Mouse (Mus musculus): Measurements from ENCODE around the gene Nacc1.

Gene Nacc1

DNA sequence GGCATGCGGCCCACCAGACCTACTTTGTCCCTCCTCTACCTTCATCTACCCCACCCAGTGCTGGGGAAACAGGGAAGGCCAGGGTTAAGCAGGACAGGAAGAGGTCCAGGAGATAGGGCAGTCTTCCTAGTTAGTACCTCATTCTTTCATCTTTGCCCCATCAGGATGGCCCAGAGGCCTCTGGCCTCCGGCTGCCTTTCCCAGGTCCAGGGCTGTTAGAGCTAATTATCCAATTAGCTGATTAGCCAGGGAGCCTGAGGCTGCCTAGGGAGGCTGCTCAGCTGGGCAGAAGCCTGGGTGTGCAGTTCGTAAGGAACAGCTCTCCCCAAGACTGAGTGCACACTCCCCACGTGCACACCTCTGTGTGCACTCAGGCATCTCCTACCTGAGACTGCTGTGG lies 25.7 kb upstream of the Nacc1 start:
- no peak for DNase-seq

DNA sequence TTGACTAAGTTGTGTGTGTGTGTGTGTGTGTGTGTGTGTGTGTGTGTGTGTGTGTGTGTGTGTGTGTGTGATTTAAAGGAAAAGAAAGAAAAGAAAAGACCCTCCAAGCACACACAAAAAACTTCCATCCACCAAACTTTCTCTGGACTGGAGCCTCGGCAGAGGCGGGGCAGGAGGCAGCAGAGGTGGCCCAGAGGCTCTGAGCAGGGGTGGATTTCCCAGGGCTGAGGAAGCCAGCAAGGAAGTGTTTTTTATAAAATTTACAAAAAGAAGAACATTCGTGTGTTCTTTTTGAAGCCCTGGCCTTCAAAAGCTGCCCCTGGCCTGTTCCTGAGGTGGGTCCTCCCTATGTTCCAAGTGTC lies 25.1 kb upstream of the Nacc1 start:
- no peak for DNase-seq

DNA sequence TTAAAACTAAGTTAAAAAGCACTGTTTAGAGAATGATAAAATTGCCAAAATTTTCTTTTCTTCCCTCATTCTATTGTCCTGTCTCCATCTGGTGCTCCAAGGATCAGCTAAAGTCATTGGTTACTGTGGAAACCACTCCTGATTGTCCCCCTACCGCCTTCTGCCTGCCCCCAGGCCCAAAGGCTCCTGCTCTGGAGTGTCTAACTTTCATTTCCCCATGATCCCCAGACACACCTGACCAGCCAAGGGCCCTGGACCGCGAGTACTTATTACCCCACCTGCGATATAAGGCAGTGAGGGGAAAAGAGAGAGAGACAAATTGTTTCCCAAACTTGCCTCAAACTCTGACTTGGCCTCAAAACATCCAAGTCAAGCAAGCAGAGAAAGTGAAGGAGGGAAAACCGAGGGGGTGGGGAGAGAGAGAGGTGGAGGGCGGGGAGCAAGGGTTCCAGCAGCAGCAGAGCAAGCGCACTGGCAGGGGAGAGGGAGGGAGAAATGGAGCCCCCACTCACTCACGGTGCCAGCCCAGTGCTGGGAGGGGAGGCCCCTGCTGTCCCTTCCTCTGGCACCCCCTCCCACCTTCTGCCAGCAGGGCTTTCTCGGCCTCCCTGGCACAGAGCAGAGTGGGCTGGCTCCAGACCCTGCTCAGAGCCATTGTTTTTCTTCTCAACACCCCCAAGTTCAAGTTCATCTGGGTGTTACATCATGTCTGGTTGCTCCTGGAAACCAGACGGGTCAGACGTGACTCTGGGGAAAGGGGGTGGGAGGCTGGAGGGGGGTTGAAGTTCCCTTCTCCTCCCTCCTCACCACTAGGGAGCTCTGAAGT lies 24.5 kb upstream of the Nacc1 start:
- peak; percentile 73 for DNase-seq

- DNase-seq, result no peak
These were observed 23.6 kb upstream of the Nacc1 start for GRCm38 (mm10) chr8:84711312-84711711.

- no peak for DNase-seq
These were observed 22.3 kb upstream of the Nacc1 start for GRCm38 (mm10) chr8:84709931-84710330.

- DNase-seq, result peak; percentile 91
These were observed 21.3 kb upstream of the Nacc1 start for GRCm38 (mm10) chr8:84708774-84709475.

DNA sequence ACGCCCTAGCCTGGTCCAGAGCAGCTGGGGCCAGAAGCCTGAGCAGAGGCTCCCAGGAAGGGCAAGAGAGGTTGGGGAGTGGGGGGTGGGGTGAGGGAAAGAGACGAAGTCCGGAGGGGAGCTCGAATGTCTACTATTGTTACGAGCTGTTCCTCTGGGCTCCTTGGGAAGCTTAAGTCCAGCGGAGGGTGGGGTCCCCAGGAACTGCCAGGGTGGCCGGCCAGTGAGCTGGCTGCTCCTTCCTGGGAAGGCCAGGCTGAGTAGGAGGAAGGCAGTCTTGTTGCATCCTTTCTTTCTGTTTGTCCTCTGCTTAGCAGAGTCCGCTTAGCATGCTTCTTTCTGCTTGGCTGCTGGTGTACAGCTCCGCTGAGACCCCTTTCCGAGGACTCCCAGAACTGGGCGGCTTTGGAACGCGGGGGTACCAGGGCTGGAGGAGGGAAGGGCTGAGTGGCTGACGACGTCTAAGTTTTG lies 20.4 kb upstream of the Nacc1 start:
- DNase-seq, result no peak

DNA sequence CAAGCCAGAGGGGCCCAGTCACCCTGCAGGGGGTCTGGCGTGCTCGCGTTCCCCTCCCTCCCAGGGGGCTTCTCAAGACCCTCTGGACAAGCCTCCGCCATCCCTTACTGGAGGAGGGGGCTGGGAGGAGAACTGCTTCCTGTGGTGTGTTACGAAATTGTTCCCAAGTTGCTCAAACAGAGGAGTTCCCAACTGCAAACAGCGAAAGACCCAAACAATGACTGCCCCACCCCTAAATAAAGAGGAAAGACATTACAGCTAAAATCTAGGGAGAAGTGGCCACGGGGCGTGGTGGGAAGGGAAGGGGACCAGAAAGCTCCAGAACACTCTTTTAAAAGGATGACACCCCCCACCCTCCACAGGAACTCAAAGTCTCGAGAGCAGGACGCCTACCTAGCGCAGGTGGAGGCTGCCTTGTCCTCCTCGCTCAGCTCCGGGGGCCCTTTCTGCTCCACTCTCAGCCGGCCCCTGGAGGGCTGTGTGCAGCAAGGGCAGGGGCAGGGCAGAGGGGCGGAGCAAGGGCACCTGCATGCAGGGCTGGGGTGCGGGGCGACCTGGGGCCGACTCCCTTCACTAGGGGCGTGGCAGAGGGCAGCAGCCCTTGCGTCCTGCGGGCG lies 19.7 kb upstream of the Nacc1 start:
- no peak for DNase-seq

GRCm38 (mm10) chr8:84706610-84707266 lies 19.1 kb upstream of the Nacc1 start:
- DNase-seq, result no peak

DNA sequence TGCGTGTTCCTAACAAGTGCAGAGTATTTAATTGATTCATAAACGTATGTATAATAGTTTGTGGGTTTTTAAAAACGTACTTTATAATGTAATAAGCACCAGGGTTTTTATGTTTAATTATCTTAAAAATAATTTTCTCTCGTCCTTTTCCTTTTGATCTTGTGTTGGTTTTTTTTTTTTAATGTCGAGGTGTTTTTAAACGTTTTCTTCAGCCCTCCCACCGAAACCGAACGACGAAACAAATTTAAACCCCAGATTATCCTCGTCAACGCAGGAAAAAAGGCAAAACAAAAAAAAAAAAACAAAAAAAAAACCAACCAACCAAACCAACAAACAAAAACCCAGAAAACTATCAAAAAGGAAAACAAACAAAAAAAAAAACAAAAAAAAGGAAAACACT lies 18.3 kb upstream of the Nacc1 start:
- no peak for DNase-seq

GRCm38 (mm10) chr8:84704867-84705831 lies 17.5 kb upstream of the Nacc1 start:
- DNase-seq, result no peak

DNA sequence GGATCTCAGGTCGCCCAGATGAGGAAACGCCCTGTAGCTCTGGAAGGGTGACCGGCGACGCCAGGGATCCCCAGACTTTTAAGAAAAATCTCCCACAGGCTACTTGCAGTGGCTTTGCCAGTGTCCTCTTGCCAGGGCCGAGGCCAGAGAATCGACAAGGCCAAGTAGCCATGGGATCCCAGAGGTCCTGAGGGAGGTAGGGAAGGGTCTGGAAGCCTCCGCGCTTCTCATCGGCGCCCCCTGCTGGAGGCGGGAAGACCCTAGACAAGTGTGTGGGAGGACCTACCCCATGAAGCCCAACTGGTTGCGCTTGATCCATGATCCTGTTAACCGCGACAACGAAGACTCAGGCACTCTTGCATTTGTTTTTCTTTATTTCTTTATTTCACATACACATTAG lies 16.7 kb upstream of the Nacc1 start:
- no peak for DNase-seq

GRCm38 (mm10) chr8:84703466-84704249 lies 16.0 kb upstream of the Nacc1 start:
- no peak for DNase-seq

DNA sequence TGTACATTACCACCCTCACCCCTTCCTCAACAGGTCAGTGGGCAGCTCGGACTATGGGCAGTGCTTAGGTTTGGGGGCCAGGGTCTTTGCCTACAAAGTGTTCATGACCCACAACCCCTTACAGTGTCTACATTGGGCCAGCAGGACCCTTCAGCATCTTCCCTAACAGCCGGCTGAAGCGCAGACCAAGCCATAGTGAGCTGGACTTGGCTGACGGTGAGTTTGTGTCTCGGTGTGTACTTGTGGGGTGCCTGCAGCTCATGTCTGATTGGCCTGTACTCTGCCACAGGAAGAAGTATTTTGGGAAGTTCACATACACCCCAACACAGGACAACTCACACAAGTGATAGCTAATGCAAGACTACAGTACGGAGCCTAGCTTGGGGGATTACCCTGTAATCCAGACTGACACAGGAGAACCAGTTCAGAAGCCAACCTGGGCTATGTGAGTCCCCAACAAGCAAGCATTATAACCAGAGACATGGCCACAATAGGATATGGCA lies 15.4 kb upstream of the Nacc1 start:
- DNase-seq, result no peak

DNA sequence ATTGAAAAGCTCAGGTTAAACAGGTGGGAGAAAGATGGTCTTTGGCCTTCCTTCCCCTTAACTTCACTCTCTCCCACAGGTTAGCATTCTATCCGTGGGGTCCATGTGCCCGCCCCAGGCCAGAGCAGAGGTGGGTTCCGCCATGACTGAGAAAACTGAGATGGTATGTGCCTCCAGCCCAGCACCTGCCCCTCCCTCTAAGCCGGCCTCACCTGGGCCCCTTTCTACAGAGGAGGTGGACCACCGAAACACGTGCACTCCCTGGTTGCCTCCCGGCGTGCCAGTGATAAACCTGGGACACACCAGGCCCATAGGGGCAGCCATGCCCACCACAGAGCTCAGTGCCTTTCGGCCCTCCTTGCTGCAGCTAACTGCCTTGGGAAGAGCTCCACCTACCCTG lies 14.9 kb upstream of the Nacc1 start:
- DNase-seq, result no peak

DNA sequence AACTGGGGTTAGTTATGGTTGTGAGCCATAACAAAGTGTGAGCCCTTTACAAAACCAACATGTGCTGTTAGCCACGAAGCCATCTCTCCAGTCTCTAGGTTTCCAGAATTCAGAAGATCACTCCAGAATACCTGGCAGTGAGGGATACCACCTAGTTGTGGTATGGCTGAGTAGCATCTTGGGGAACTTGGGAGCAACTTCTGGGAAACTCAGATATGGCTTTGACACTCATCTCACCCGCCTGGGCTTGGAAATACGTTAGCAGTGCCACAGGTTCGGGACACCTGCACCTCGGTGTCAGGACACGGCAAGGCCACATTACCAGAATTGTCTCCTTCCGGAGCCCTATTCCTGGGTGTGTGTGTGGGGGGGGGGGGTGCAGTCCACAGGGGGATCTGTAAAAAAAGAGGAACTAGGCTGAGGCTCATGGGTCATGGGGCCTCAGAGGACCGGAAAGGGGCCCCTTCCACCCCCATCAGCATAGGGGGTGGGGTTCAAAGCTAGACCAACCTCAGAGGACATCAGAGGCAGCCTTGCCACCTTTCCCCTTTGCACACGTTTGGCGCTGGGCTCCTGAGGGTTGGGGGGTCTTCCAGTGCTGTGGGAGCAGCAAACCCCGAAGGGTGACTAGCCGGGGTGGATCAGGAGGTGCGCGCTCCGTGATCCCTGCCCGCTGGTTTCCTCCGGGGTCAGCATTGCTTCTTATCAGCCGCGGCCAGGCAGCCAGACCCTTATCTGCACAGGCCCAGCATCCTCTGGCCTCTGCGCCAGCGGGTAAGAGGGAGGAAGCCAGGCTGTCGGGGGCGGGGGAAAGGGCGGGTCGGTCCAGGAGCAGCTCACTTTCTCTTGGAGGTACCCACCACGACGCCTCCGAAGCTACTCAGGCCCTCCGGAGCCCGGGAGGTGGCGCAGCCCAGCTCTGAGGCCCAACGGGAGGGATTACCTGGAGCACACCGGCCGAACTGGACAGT lies 13.6 kb upstream of the Nacc1 start, which contains the start of gene Lyl1:
Gene Lyl1, plus strand, starts transcription at position 517 of the 971 bp plus-strand sequence.
- no peak for DNase-seq

GRCm38 (mm10) chr8:84700526-84700925 lies 12.9 kb upstream of the Nacc1 start:
- DNase-seq, result no peak

GRCm38 (mm10) chr8:84699861-84700322 lies 12.2 kb upstream of the Nacc1 start:
- peak; percentile 83 for DNase-seq

DNA sequence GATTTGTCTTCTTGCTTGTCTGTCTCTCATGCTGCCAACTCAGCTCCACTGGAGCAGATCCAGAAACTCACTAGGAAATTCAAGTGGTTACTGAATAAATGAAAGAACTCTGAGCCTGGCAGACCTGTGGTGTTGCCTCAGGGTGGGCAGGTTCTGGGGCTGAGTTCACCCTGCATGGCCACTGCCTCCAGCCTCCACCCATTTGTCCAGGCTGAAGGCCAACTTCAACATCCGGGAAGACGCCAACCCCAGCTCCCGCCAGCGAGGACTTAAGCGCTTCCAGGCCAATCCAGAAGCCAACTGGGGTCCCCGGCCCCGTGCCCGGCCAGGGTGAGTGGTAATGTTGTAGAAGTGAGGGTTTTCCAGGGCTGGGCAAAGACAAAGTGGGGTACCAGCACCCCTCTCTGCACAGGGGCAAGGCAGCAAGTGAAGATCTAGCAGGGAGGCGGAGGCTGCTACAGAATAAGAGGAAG lies 11.3 kb upstream of the Nacc1 start:
- DNase-seq, result no peak
